Mouse (Mus musculus) cerebellum, adult 2 months (tissue): Measurements from ENCODE around the gene Proser3.

ENCODE experiments used
- CTCF ChIP-seq: fragments of 200-500 bp; IDR thresholded peaks from 2 replicates; pipeline ENCODE4 v1.5.1; 2011; ENCODE audit warnings: low read depth, mild to moderate bottlenecking, control low read depth, low read length, moderate library complexity, borderline replicate concordance; ENCODE audit not compliant: insufficient read depth
- POLR2A ChIP-seq: fragments of 200-500 bp; IDR thresholded peaks from 2 replicates; pipeline ENCODE4 v1.6.1; 2011; ENCODE audit warnings: low read length, control low read depth, borderline replicate concordance; ENCODE audit not compliant: insufficient read depth

DNA sequence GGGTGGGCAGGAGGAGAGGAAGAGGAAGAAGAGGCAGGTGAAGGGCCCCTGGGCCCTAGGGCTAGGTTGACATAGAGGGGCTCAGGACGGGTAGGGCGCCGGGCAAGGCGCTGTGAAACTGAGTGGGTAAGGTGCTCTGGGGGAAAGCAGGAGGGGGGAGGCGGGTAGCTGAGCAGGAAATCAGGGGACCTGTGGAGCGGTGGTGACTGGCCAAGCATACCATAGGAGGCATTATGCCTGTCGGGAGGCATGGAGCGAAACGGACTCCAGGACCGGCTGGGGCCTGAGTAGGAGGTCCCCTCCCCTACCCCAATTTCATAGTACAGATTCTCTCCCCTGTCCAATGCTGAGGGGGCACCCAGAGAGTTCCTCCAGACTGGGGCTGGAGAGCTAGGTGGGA is 29.2 kb downstream of the Proser3 start:
- no peak for TF ChIP-seq CTCF
- TF ChIP-seq POLR2A: no peak
